Mouse (Mus musculus) myocyte (in vitro differentiated cells): ENCODE data around the gene Lingo3.

Experiments
- MYOG ChIP-seq, 3 experiments: IDR thresholded peaks; one replicate each; pipeline ENCODE4 v1.6.1; 2011; ENCODE audit warnings: control low read depth in 2 of 3, low read depth in 2 of 3, mild to moderate bottlenecking in 2 of 3; ENCODE audit not compliant: insufficient read length in 2 of 3, control insufficient read depth in 1 of 3, insufficient read depth in 1 of 3
- POLR2A ChIP-seq: IDR thresholded peaks from one replicate; pipeline ENCODE4 v1.6.1; 2011; ENCODE audit warnings: low read depth, mild to moderate bottlenecking, control low read depth, moderate library complexity; ENCODE audit not compliant: insufficient read length
- TCF3 ChIP-seq: IDR thresholded peaks from one replicate; pipeline ENCODE4 v1.6.1; 2011; ENCODE audit warnings: low read depth, control low read depth; ENCODE audit not compliant: insufficient read length
- USF1 ChIP-seq: IDR thresholded peaks from one replicate; pipeline ENCODE4 v1.6.1; 2011; ENCODE audit warnings: low read depth, mild to moderate bottlenecking, control low read depth, moderate library complexity

GRCm38 (mm10) chr10:80843087-80843930, 530 bp downstream of the Lingo3 start:
- TF ChIP-seq USF1 (no peak), POLR2A (no peak), TCF3 (no peak), MYOG (IDR thresholded peaks at IDR 0.05; ENCODE audit: control insufficient read depth in 1 of 3, insufficient read depth in 1 of 3, insufficient read length in 2 of 3, low read depth in 2 of 3) (no peak)
